Mouse (Mus musculus) urinary bladder, postnatal 36 days (tissue): ENCODE data around the gene Fbxo47.
"Not testable (repeated sequence)": the region's sequence is repeated elsewhere in the genome, so short reads cannot be mapped to it uniquely, and the experiment has no call there.

Experiments
- DNase-seq, 2 experiments: peaks; one replicate each; pipeline ENCODE4 v3.0.0; 2022; ENCODE audit warnings: low spot score in 2 of 2, mixed read lengths in 1 of 2

The Fbxo47 gene

DNA sequence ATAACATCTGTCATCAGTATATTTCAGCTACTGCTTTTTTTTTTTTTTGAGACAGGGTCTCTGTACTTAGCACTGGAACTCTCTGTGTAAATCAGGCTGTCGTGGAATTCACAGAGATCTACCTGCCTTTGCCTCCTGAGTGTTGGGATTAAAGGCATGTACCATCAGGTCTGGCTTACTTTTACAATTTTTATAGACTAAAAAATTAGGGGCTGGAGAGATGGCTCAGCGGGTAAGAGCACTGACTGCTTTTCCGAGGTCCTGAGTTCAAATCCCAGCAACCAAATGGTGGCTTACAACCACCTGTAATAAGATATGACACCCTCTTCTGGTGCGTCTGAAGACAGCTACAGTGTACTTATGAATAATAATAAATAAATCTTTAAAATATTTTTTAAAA is 3.6 kb downstream of the Fbxo47 start:
- no peak for DNase-seq

DNA sequence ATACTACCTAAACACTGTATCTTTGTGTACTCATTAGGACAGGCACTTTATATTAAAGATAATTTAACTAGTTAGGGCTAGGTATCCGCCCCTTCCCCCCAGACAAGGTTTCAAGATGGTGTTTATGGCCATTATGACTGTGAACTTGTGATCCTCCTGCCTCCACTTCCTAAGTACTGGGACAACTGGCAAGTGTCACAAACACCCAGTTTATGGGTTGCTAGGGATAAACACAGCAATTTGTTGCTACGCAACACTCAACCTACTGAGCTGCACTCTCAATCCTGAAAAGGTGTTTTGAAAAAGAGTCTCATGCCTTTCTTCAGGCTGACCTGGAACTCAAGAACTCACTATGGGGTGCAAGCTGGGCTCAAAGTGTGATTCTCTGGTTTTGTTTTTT is 6.6 kb downstream of the Fbxo47 start:
- DNase-seq = no peak

- no peak for DNase-seq
Measured at GRCm38 (mm10) chr11:97874396-97874795, 9.6 kb downstream of the Fbxo47 start.

- not testable (repeated sequence) for DNase-seq
Measured at GRCm38 (mm10) chr11:97872378-97872777, 11.6 kb downstream of the Fbxo47 start.

DNA sequence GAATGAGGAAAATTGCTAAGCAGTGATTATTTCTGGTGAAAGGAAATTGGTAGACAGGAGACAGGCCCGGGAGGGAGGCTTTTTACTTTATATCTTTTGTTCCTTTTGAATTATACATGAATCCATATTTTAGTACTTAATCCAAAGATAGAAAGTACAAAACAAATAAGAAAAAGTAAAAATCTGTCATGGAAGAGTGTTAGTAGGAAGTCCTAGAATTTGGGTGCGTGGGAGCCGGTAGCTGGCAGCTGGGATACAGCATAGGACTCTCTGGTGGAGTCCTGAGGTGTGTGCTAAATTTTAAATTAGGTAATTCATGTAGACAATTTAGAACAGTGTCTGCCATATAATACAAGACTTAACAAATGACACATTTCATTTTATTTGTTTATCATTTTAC is 16.4 kb downstream of the Fbxo47 start:
- DNase-seq = no peak

DNA sequence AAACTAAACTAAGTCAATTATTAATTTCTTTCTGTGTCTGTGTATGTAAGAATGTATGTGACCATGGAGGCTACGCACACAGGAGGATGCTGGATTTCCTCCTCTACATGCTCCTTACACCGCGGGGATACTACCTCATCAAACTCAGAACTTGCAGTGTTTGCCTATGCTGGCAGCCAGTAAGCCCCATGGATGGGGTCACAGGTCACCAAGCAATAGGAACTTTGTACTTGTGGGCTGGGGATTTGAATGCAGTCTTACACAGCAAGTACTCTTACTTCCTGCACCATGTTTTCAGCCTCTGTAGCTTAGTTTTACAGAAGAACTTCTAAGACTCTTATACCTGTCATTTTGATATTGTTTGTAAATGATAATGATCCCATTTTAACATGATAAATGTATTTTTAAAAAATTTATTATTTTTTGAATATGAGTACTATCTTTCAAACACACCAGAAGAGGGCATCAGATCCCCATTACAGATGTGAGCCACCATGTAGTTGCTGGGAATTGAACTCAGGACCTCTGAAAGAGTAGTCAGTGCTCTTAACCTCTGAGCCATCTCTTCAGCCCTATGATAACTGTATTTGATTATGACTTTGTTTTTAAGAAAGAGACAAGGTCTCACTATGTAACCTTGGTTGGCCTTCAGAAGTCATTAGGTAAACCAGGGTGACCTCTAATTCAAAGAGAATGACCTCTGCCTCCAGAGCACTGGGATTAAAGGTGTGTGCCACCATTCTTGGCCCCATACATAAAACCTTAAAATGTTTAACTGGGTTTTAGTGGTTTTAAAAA is 17.7 kb downstream of the Fbxo47 start:
- no peak for DNase-seq

DNA sequence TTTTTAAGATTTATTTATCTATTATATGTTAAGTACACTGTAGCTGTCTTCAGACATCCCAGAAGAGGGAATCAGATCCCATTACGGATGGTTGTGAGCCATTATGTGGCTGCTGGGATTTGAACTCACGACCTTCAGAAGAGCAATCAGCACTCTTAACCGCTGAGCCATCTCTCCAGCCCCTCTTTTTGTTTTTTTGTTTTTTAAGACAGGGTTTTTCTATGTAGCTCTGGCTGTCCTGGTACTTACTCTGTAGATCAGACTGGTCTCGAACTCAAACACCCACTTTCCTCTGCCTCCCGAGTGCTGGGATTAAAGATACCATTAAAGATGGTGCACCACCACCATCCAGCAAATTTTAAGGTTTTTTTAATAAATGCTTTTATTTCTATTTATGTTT is 18.5 kb downstream of the Fbxo47 start:
- no peak for DNase-seq

- DNase-seq = no peak
Measured at GRCm38 (mm10) chr11:97862148-97862547, 21.8 kb downstream of the Fbxo47 start.

- DNase-seq = no peak
Measured at GRCm38 (mm10) chr11:97855473-97855872, 28.5 kb downstream of the Fbxo47 start.

GRCm38 (mm10) chr11:97851601-97852000 is 32.4 kb downstream of the Fbxo47 start:
- no peak for DNase-seq

DNA sequence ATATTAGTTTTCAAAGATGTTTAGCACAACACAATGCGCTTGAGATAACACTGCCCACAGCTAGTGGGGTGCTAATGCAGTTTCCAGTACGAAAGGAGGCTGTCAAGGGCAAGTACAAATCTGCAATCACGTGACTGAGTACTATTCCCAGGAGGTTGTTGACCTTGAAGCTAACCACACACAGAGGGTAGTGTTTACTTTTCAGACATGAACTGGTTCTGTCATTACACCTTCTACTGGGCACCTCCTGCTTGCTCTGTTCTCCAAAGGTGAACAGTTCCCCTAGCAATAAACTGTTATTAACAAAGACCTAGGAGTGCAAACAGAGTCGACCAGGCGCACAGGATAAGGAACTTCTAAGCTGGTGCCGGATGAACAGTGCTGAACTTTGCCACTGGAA is 33.6 kb downstream of the Fbxo47 start:
- no peak for DNase-seq

DNA sequence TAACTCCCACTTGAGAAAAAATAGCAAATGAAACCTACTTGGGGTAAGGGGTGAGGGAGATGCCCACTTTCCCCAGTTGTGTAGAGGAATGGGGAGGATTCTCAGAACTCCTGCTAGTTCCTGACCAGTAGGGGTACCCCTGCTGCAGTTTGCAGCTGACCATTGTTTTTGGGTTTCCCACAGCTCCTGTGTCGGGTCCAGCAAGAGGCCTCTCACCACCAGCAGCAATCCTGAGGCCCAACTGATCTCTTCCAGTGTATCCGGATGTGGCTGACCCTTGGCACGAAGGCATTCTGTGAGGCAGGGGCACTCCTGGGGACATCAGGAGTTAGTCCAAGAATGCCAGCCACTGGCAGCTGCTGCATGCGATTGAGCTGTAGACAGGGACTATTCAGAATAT is 42.0 kb downstream of the Fbxo47 start:
- no peak for DNase-seq

DNA sequence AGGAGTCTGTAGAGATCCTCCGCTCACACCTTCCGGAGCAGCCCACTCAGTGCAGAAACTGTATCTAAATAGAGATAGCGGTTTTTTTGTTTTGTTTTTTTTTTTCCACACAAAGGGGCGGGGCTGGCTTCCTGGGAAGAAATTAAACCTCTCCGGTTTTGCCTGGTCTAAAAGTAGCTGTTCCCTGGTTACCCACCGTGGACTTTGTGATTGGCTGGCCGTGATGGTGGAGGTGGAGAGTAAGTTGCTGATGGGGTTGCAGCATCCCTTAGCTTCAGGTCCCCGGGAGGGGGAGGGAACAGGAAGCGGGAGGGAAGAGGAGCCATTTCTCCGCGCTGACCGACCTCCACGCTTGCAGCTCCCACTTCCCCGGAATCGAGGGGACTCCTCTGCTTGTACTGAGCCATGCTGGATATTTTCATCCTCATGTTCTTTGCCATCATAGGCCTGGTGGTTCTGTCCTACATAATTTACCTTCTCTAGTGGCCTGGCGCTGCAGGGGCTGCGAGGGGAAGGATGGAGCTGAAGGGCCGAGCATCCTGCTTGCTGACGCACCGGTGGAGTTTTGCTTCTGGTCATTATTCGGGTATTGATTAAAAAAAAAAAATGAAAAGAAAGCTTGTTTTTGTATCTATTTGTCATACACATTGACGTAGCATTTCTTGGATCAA is 42.8 kb downstream of the Fbxo47 start:
- peak in 1 of 2 experiments; percentile 61 for DNase-seq

DNA sequence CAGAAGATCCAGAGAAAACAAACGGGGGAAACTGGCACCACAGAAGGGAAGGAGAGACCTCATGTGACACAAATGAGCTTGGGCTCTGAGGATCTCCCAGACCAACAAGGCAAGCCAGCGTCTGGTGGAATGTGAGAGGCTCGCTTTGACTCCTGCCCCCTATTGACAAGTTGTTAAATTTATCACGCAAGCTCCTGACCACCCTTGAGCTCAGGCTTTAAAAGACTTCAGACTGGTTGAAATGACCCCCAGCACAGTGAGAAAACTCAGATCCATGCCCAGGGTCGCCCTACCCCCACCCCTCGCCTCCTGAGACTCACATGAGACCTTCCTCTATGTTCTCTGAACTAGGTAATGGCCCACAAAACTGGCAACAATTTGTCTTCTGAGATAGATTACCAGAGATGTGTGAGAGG is 43.4 kb downstream of the Fbxo47 start, which contains the start of gene B230217C12Rik:
Gene B230217C12Rik, plus strand, starts transcription at position 242 of the 416 bp plus-strand sequence.
- no peak for DNase-seq

DNA sequence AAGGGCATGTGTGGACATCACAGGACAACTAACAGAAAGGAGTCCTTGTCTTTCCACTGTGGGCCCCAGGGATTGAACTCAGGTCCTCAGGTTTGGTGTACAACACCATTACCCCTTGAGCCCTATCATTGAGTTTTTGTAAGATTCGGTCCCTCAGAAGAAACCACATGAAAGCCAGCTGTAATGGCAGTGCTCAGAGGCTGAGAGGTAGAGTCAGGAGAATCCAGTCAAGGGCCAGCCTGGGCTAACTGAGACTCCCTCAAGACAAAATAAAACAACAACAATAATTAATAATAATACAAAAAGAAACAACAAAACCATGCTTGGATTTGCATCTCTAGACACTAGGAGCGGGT is 43.8 kb downstream of the Fbxo47 start:
- no peak for DNase-seq

- no peak for DNase-seq
Measured at GRCm38 (mm10) chr11:97839441-97840134, 44.4 kb downstream of the Fbxo47 start.

DNA sequence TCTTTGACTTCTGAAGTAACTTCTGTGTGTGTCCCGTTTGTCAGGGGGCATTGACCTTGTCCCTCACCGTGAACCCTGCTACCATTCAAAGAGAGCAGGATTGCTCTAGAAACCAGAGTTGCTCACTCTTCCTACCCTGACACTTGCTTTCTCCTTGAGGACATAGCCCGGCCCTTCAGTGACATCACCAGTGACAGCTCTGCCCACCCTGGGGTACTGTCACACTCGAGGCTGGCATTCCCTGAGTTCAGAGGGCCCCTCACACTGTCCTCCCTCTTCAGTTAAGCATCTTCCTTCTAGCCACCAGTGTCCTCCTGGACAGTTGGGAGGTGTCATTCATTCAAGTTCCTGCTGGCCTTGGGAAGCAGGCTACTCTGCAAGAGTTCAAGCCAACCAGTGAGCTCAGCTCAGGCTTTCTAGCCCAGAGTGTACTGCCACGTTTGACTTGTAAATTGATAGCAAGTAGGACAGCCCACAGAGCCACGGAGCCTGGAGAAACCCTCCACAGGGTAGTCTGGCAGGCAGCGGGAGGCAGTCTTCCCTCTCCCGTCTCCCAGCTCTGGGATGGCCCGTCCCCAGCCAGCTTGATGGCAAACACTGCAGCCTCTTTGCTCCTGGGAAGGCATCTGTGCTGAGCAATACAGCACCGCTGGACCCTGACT is 45.0 kb downstream of the Fbxo47 start:
- no peak for DNase-seq

- DNase-seq = no peak
Measured at GRCm38 (mm10) chr11:97837641-97838149, 46.3 kb downstream of the Fbxo47 start.

DNA sequence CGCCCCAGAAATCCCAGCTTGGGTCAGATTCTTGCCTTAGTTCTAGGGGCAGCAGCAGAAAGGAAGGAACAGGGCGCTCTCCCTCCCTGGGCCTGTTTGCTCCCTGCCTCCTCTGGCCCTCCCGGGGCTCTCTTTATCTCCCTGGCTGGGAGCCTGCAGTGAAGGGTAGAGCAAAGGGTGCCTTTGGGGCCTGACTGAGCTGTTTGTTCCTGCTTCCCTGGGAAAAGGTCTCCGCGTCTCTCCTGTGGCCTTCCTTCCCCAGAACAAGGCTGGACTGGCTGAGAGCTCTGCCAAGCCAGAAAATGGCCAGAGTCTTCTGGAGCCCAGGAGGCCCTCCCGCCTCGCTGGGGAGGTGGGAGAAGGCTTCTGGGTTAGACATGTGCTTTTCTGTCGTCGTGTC is 46.9 kb downstream of the Fbxo47 start:
- not testable (repeated sequence) for DNase-seq

DNA sequence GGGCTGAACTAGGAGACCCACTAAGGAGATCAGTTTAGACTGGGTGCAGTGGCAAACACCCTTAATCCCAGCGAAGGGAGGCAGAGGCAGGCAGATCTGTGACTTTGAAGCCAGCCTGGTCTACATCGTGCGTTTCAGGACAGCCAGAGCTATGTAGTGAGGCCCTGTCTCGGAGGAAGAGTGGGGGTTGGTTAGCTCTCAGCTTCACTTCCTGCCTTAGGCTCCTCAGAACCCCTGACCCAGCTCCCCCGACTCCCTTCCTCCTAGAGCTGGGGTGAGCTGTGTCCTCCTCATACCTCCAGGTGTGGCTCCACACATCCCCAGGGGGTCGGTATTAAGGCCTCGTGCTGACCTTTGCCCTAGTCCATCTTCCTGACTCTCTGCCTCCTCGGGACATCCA is 47.4 kb downstream of the Fbxo47 start:
- DNase-seq = no peak

DNA sequence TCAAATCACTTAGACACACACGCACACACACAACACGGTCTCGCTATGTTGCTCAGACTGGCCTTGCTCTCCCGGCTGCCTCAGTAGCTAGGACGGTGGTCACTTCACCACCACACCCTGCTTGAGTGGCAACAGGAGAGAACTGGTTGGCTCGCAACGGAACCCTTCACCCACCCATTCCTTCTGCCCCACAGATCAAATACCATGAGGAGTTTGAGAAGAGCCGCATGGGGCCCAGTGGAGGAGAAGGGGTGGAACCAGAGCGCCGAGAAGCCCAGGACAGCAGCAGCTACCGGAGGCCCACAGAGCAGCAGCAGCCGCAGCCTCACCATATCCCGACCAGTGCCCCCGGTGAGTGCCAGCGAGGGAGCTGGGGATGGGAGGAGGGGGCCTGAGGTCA is 50.6 kb downstream of the Fbxo47 start:
- DNase-seq = no peak

DNA sequence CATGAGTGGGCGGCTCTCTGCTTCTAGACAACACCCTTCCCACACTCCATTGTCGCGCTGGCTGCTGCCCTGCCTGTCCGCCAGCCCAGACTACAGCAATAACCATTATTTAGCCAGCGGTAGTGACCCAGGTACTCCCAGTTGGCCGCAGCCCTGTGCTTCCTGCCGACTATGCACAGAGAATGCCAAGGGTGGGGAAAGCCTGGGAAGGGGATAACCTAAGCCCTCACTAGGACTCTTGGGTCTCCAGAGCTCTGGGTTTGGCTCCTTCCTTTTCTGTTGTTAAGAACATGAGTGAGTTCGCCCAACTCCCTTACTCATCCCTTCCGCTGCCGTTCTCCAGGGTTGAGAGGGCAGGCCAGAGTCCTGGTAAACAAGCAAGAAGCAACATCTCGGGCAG is 52.0 kb downstream of the Fbxo47 start:
- DNase-seq = no peak
